Mouse (Mus musculus): ENCODE data around the gene AL732309.1. TPM values are rescaled to one million over a fixed set of nuclear protein-coding genes. Genes with fewer than 3 reads are reported as not detected.

AL732309.1 gene
- total RNA-seq, 2 experiments from 2014 or later: 2.2 to 4.4 TPM

DNA sequence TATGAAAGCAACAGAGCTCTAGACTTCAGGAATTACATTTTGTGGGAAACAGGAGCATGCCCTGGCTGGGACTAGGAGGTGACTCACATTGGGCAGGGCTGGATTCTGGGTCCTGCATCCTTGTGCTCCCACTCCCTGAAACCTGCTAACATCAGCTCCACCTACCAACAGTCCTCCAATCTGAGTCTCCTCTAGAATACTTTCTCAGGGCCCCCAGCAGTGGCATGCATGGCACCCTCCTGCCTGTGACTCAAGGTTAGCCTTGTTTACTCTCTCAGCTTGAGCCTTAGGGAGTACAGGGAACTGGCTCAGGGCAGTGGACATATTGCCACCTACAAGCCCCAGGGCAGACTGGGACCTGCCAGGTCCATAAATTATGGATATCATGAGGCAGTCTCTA is 8.6 kb downstream of the AL732309.1 start:
- DNase-seq: no peak

DNA sequence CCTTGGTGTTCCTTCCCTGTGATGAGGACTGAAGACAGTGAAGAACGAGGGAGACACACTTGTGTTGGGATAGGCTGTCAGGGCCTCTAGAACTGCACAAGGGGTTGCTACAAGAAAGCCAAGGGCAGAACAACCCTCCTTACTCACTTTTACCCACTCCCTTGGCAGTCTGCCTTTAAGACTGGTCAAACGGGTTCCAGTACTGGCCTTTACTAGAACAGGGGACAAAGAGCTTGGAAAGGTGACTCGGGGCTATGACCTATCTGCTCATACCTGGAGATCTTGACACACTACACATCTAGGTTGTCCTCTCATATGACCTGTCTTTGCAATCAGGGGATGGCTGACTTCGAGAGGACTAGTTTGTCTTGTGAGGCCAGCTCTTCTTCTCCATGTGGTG is 9.1 kb downstream of the AL732309.1 start:
- no peak for DNase-seq

GRCm38 (mm10) chr2:25236614-25237013 is 10.0 kb downstream of the AL732309.1 start, which contains the start of gene Rnf224:
Gene Rnf224 (minus strand): TSS chr2:25236787.
- DNase-seq: no peak

GRCm38 (mm10) chr2:25234551-25235220 is 12.0 kb downstream of the AL732309.1 start:
- no peak for DNase-seq

GRCm38 (mm10) chr2:25234050-25234449 is 12.6 kb downstream of the AL732309.1 start, which contains the start of gene Slc34a3:
Gene Slc34a3 (minus strand): TSS chr2:25234364.
- DNase-seq: no peak

- DNase-seq: no peak
Measured at GRCm38 (mm10) chr2:25233421-25233820, 13.2 kb downstream of the AL732309.1 start.

DNA sequence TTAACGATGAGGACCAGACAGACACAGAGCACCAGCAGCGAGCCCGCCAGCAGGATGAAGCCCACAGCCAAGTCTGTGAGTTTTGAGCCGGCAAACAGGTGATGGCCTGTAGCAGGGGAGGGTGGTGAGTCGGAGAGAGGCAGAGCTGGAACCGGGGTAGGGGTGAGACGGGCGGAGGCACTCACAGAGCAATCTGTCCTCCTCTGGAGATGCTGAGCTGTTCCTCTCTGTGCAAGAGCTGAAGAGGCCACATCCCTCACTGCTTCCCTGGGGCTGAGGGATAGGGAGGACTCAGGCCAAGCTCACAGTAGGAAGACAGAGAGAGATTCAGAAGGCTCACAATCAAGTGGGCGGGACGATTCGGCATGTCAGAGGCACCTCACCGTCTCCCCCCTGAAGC is 15.6 kb downstream of the AL732309.1 start:
- DNase-seq: no peak

- no peak for DNase-seq
Measured at GRCm38 (mm10) chr2:25230581-25230980, 16.1 kb downstream of the AL732309.1 start.

- DNase-seq: no peak
Measured at GRCm38 (mm10) chr2:25229582-25229981, 17.1 kb downstream of the AL732309.1 start.

DNA sequence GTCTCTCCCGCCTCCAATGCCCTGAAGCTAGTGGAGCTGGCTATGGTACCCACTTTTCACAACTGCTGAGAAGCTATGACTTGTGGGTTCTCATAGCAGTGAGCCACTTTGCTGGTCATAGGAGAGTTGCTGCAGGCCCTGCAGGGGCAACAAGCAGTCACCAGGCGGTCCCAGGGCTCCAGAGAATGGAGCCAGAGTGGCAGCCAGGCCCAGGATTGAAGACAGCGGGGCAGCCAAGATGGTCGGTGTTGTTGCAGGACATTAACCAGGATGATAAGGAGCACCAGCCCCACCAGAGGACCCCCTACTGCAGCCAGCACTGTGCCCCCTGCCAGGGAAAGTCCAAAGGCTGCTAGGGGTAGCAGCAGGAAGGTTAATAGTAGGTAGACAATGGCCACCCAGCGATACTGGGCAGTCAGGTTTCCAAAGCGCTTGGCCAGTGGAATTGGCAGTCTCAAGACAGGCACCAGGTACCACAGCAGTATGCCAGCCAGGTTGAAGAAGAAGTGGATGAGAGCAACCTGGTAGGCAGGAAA is 17.6 kb downstream of the AL732309.1 start:
- no peak for DNase-seq

DNA sequence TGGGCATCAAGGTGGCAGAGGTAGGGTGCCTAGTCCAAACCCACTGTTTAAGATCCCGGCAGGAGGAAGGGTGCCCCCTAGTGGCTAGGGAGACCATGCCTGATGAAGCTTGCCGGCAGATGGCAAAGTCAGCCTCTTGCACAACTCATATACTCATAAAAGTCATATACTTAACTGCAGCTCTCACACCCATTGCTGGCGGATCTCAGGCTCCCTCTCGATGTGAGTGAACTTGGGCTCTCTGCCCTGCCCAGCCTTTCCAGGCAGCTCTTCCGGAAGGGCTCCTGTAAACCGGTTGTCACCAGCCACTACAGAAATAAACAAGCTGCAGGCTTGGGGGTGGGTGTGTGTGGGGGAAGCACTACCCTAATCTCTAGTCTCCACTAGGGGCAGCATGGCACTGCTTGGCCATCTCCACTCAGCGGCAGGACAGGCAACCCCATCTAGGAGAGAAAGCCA is 18.2 kb downstream of the AL732309.1 start:
- DNase-seq: peak; percentile 84 to 85

DNA sequence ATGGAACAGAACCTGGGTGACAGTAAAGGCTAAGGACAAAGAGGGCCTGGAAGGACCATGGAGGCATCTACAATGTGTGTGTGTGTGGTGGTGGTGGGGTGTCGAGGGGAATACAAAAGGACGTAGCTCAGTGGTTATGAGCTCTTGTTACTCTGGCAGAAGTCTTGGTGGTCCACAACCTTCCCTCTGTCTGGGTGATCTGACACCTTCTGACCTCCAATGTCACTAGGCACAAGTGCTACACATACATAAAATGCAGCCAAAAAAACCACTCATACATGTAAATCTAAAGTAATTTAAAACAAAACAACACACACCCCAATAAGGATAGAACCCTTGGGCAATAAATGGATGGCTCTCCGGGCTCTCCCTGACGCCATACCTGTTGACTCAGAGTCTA is 19.3 kb downstream of the AL732309.1 start:
- no peak for DNase-seq

- DNase-seq: peak; percentile 55 to 68
Measured at GRCm38 (mm10) chr2:25226864-25227263, 19.8 kb downstream of the AL732309.1 start.

DNA sequence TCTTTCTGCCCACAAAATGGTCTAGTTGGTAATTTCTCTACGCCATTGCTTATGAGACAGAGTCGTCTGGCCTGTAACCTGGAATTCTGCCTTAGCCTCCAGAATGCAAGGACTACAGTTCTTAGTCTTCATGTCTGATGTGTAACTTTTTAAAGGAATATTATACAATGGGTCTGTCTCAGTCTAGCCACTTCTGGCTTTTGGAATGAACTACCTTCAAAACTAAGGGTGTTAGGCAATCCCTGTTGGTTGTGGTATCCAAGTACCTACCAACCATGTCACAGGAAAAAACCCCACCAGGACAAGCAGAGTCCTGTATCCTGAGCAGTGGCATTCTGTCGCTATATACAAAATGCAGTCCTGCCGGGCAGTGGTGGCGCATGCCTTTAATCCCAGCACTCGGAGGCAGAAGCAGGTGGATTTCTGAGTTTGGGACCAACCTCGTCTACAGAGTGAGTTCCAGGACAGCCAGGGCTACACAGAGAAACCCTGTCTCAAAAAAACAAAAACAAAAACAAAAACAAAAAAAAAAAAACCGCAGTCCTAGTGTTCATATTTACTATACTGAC is 20.8 kb downstream of the AL732309.1 start:
- DNase-seq: no peak

DNA sequence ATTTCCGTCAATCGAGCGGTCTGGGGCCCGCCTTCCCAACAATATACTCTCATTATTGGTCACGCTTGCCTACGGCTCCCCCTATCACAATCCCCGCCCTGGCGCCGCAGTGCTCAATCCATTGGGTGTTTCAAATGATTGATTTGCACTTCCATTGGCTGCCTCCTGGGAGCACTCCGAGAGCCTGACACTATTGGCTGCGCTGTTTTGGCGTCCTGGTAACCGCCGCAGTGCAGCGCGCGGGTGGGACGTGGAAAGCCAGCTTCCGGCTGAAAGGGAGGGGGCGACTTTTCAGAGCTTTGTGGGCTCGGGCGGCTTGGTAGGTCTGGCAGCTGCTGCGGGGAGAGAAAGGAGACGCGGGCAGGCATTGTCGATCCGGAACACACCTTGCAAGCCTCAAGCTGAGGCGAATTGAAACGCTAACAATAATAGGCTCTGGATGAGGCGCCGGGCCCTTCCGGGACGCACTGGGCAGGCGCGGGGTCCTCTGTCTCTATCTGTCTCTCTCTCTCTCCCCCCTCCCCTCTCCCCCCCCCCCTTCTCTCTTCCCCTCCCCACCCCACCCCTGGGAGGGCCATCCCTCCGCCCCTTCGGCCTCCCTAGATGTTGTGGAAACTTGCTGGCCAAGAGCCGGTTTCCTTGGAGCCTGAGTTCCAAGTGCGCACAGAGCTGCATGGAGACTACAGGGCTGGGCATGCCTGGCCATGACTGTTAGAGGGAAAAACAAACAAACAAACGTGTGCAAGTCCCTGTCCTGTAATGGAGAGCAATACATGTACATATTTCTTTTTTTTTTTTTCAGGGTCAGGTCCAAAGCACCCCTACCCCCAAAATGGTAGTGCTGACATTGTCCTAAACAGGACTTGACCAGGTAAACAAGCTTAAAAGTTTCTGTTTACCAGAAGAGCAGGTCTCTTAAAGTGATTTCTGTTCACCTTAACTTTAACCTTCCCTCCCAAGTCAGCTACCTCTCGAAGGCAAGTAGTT is 21.6 kb downstream of the AL732309.1 start:
- peak; percentile 98 to 99 for DNase-seq

- DNase-seq: no peak
Measured at GRCm38 (mm10) chr2:25224492-25224765, 22.2 kb downstream of the AL732309.1 start, which contains the start of gene Tubb4b. Gene Tubb4b (minus strand): TSS chr2:25224702.

GRCm38 (mm10) chr2:25223681-25224491 is 22.8 kb downstream of the AL732309.1 start:
- DNase-seq: peak in 1 of 2 experiments; percentile 72

DNA sequence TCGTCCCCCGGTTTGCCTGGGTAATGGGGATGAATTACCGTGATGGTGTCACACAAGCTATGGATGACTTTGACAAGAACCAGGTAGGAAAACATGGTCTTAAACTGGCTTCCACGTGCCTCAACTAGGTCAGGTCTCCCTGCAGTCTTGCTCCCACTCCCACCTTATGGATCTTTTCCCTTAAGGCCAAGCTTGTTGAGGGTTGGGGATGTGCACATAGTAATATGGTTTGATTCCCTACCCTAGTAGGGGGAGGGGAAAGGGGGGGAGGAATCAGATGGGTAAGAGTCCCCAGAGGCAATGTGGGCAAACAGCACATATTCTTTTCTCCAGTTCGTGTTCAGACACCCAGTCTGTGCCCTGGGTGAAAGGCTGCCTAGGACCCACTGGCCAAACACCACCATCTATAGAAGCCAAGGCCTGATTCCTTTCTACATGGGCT is 25.3 kb downstream of the AL732309.1 start:
- no peak for DNase-seq

DNA sequence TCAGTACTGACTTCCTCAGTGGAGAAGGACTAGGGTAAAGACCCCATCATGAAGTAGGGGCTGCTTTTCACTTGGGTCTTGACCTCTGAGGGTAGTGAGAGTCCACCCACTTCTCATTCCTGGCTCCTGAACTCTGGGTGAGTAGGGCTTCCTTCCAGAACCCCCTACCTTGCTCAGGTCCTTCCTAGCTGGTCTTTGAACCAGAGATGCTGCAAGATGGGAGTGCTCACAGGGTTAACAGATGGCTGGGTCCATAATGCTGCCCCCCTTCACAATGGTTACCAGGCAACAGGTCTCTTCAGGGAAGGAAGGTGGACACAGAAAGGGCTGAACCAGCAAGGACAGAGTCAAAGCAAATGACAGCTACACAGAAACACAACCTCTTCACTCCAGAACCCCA is 28.2 kb downstream of the AL732309.1 start, which contains the start of gene Fam166a:
Fam166a (plus strand) TSS at position 301 of the 400 bp plus-strand sequence.
- DNase-seq: no peak

- no peak for DNase-seq
Measured at GRCm38 (mm10) chr2:25217666-25218065, 29.0 kb downstream of the AL732309.1 start.

GRCm38 (mm10) chr2:25214444-25214843 is 32.2 kb downstream of the AL732309.1 start, which contains the start of gene Stpg3:
Gene Stpg3 (minus strand): TSS chr2:25214637.
- DNase-seq: no peak
